ENCODE assay signal across 8 mouse cellular contexts in the genomic region with DNA sequence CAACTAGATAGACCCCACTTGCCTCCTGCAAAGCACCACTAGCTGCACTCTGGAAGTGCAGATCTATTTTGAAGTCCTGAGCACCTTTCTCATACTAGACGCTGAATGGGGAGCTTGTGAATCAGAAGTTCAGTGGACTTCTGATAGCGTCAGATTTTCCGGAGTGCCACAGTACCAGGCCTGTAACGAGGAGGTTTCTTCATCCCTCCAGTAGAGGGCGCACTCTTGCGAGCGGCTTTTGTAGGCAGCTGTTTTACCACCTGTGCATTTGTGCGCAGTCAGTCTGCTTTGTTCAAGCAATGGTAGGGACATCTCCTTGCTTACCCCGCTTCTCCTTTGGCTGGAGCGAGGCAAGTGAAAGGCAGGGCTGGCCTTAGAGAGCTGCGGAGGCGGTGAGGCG. TPM values are rescaled to one million over a fixed set of nuclear protein-coding genes. Genes with fewer than 3 reads are reported as not detected.
DNase-seq lines count a peak whose midpoint lies in the region; ATAC-seq lines count a peak whose summit lies in the region.

No protein-coding gene starts in this region.

- no peak for ATAC-seq in forebrain, embryonic 12.5 days (ENCODE audit: low FRiP score)
- ATAC-seq in liver, embryonic 11.5 days (replicated peaks; ENCODE audit: low FRiP score): no peak
- ATAC-seq in granulocyte monocyte progenitor cell, adult 5-6 weeks (replicated peaks; ENCODE audit: poor library complexity, severe bottlenecking): no peak

- H3K27ac ChIP-seq in forebrain, embryonic 10.5 days: no peak overlapping the region
- no peak overlapping the region for H3K27ac ChIP-seq in forebrain, embryonic 12.5 days
- no peak overlapping the region for H3K27ac ChIP-seq in liver, embryonic 11.5 days (ENCODE audit: low read depth, low read length)

- no peak overlapping the region for H3K4me2 ChIP-seq in forebrain, embryonic 12.5 days
- no peak overlapping the region for H3K4me2 ChIP-seq in liver, embryonic 11.5 days

- H3K9ac ChIP-seq in forebrain, embryonic 12.5 days: no peak overlapping the region
- no peak overlapping the region for H3K9ac ChIP-seq in liver, embryonic 11.5 days (ENCODE audit: low read depth, low read length)

- DNase-seq in forebrain, embryonic 10.5 days (ENCODE audit: extremely low spot score, low spot score): peak; percentile 29
- peak; percentile 18 for DNase-seq in liver
- DNase-seq in liver, embryonic 11.5 days (ENCODE audit: low spot score): no peak
- peak; percentile 17 to 27 for DNase-seq in adrenal gland, adult 18-20 months (ENCODE audit: low spot score in 2 of 2)
- peak; percentile 24 for DNase-seq in induced T-regulatory cell, adult 2 months (ENCODE audit: low read depth)
- DNase-seq in lung, postnatal 10 days: peak; percentile 17

- no peaks in the 10 kb centered on the region for H3K4me1 ChIP-seq in forebrain, embryonic 10.5 days
- no peaks in the 10 kb centered on the region for H3K4me1 ChIP-seq in forebrain, embryonic 12.5 days
- no peaks in the 10 kb centered on the region for H3K4me1 ChIP-seq in liver, embryonic 11.5 days (replicated peaks; ENCODE audit: control insufficient read depth, insufficient read depth, low read length)

- H3K9me3 ChIP-seq in forebrain, embryonic 10.5 days: no peaks in the 10 kb centered on the region
- H3K9me3 ChIP-seq in forebrain, embryonic 12.5 days: no peaks in the 10 kb centered on the region
- H3K9me3 ChIP-seq in liver, embryonic 11.5 days (ENCODE audit: control insufficient read depth, low read length): no peaks in the 10 kb centered on the region

- H3K27me3 ChIP-seq in forebrain, embryonic 10.5 days (ENCODE audit: poor library complexity, severe bottlenecking): no peaks in the 10 kb centered on the region; the same call in 1 of the 2 replicates
- H3K27me3 ChIP-seq in forebrain, embryonic 12.5 days: no peaks in the 10 kb centered on the region
- no peaks in the 10 kb centered on the region for H3K27me3 ChIP-seq in liver, embryonic 11.5 days (replicated peaks; ENCODE audit: control insufficient read depth, insufficient read depth, low read length)

- no peaks in the 10 kb centered on the region for H3K36me3 ChIP-seq in forebrain, embryonic 10.5 days (replicated peaks)
- no peaks in the 10 kb centered on the region for H3K36me3 ChIP-seq in forebrain, embryonic 12.5 days (replicated peaks)
- no peaks in the 10 kb centered on the region for H3K36me3 ChIP-seq in liver, embryonic 11.5 days (ENCODE audit: control insufficient read depth, insufficient read depth, low read length)

- WGBS in forebrain, embryonic 10.5 days: 30% methylated on average over 13 of the region's 13 CpGs
- 31% methylated on average over 13 of the region's 13 CpGs for WGBS in forebrain, embryonic 12.5 days
- 40% methylated on average over 13 of the region's 13 CpGs for WGBS in liver, embryonic 11.5 days

- no peak overlapping the region for H3K4me3 ChIP-seq in forebrain, embryonic 10.5 days
- no peak overlapping the region for H3K4me3 ChIP-seq in forebrain, embryonic 12.5 days (replicated peaks)
- no peak overlapping the region for H3K4me3 ChIP-seq in liver, embryonic 11.5 days (ENCODE audit: low read depth, low read length)

RNA-seq across cellular contexts. Expression of a gene that starts 56.9 kb away (rescaled TPM):
- 10.3 and 13.3 TPM in 2 replicates for polyA plus RNA-seq in forebrain, embryonic 10.5 days (2016; fragmentation: Nextera tagmentation; extraction: Ambion mirVana)
- 24.2 and 24.9 TPM in 2 replicates for polyA plus RNA-seq in forebrain, embryonic 12.5 days (2016; fragmentation: Nextera tagmentation; extraction: Ambion mirVana)
- polyA plus RNA-seq in liver, embryonic 11.5 days (2014; fragmentation: Nextera tagmentation; extraction: Ambion mirVana): 3.6 and 4.5 TPM in 2 replicates
- total RNA-seq in adrenal gland, adult 18-20 months (2021): 10 to 100 TPM; 10.3 to 14.5 TPM
- total RNA-seq in granulocyte monocyte progenitor cell, adult 5-6 weeks (2014; fragmentation: Nextera tagmentation): 0.13 and 5.2 TPM in 2 replicates
- 1.2 and 2.8 TPM in 2 replicates for total RNA-seq in granulocyte monocyte progenitor cell, adult 5-6 weeks (2017)
